ENCODE assay signal across 8 mouse cellular contexts in genomic region chr6:83108762-83109668, GRCm38 (mm10). TPM values are rescaled to one million over a fixed set of nuclear protein-coding genes. Genes with fewer than 3 reads are reported as not detected.
DNase-seq lines count a peak whose midpoint lies in the region; ATAC-seq lines count a peak whose summit lies in the region.

Gene Mrpl53, plus strand, starts transcription at chr6:83109040.

- no peaks in the 10 kb centered on the region for H3K9me3 ChIP-seq in embryonic facial prominence, embryonic 11.5 days (replicated peaks; ENCODE audit: control insufficient read depth, low read length)
- H3K9me3 ChIP-seq in limb, embryonic 11.5 days (ENCODE audit: control insufficient read depth, low read length): no peaks in the 10 kb centered on the region
- no peaks in the 10 kb centered on the region for H3K9me3 ChIP-seq in midbrain, embryonic 12.5 days

- peak; percentile 90 for DNase-seq in adrenal gland, adult 2 months
- peak; percentile 84 for DNase-seq in embryonic facial prominence, embryonic 11.5 days (ENCODE audit: low spot score)
- DNase-seq in heart, adult 11 months: peak; percentile 98
- peak; percentile 79 for DNase-seq in kidney, adult 11 months
- DNase-seq in limb, embryonic 11.5 days (ENCODE audit: low spot score): peak; percentile 84
- DNase-seq in skeletal muscle tissue, adult 2 months (ENCODE audit: low read depth, low spot score): peak; percentile 71
- peak; percentile 83 for DNase-seq in yolk sac, embryonic 10.5 days (ENCODE audit: low spot score)

- peak within 1 kb of the TSS; percentile 89 for H3K4me3 ChIP-seq in embryonic facial prominence, embryonic 11.5 days (ENCODE audit: low read depth, low read length)
- H3K4me3 ChIP-seq in limb, embryonic 11.5 days (ENCODE audit: low read depth, low read length): peak within 1 kb of the TSS; percentile 97
- H3K4me3 ChIP-seq in midbrain, embryonic 12.5 days: peak within 1 kb of the TSS; percentile 87

- H3K9ac ChIP-seq in embryonic facial prominence, embryonic 11.5 days (replicated peaks; ENCODE audit: low read length): peak within 1 kb of the TSS; percentile 96
- peak within 1 kb of the TSS; percentile 91 for H3K9ac ChIP-seq in limb, embryonic 11.5 days (ENCODE audit: low read length)
- H3K9ac ChIP-seq in midbrain, embryonic 12.5 days (replicated peaks): peak within 1 kb of the TSS; percentile 86

- H3K27me3 ChIP-seq in embryonic facial prominence, embryonic 11.5 days (ENCODE audit: control insufficient read depth, insufficient read depth, low read length): no peaks in the 10 kb centered on the region
- no peaks in the 10 kb centered on the region for H3K27me3 ChIP-seq in limb, embryonic 11.5 days (ENCODE audit: control insufficient read depth, insufficient read depth, low read length)
- H3K27me3 ChIP-seq in midbrain, embryonic 12.5 days: no peaks in the 10 kb centered on the region

- H3K4me2 ChIP-seq in embryonic facial prominence, embryonic 11.5 days (ENCODE audit: low read depth, low read length): peak within 1 kb of the TSS; percentile 87
- peak within 1 kb of the TSS; percentile 85 for H3K4me2 ChIP-seq in limb, embryonic 11.5 days (ENCODE audit: low read depth, severe bottlenecking)
- H3K4me2 ChIP-seq in midbrain, embryonic 12.5 days (replicated peaks): peak within 1 kb of the TSS; percentile 87

- H3K36me3 ChIP-seq in embryonic facial prominence, embryonic 11.5 days (replicated peaks; ENCODE audit: control insufficient read depth, insufficient read depth, low read depth, low read length): no peaks in the 10 kb centered on the region
- H3K36me3 ChIP-seq in limb, embryonic 11.5 days (ENCODE audit: control insufficient read depth, insufficient read depth, low read length): peaks cover 2% of the 10 kb centered on the region; the same call in 1 of the 2 replicates
- H3K36me3 ChIP-seq in midbrain, embryonic 12.5 days: 0 out of 2 replicates have a peak, but pooled peaks cover 6% of the 10 kb centered on the region

- under 1% methylated on average over 75 of the region's 76 CpGs for WGBS in embryonic facial prominence, embryonic 11.5 days
- WGBS in limb, embryonic 11.5 days: under 1% methylated on average over 76 of the region's 76 CpGs
- under 1% methylated on average over 76 of the region's 76 CpGs for WGBS in midbrain, embryonic 12.5 days

- H3K27ac ChIP-seq in embryonic facial prominence, embryonic 11.5 days (replicated peaks; ENCODE audit: low read depth, low read length): peak within 1 kb of the TSS; percentile 65
- peak within 1 kb of the TSS; percentile 56 for H3K27ac ChIP-seq in limb, embryonic 11.5 days (replicated peaks; ENCODE audit: low read depth, low read length)
- peak within 1 kb of the TSS; percentile 82 for H3K27ac ChIP-seq in midbrain, embryonic 12.5 days (replicated peaks)

- no peaks in the 10 kb centered on the region; the same call in 1 of the 2 replicates for H3K4me1 ChIP-seq in embryonic facial prominence, embryonic 11.5 days (ENCODE audit: control insufficient read depth, insufficient read depth, low read length)
- H3K4me1 ChIP-seq in limb, embryonic 11.5 days (ENCODE audit: control insufficient read depth, insufficient read depth, low read length): peaks cover 8% of the 10 kb centered on the region; the same call in 1 of the 2 replicates
- H3K4me1 ChIP-seq in midbrain, embryonic 12.5 days: peaks cover 22% of the 10 kb centered on the region

- ATAC-seq in embryonic facial prominence, embryonic 11.5 days (replicated peaks; ENCODE audit: insufficient number of reproducible peaks, low FRiP score, low TSS enrichment, low read depth): peak; percentile 81
- peak; percentile 73 for ATAC-seq in limb, embryonic 11.5 days (ENCODE audit: insufficient number of reproducible peaks, low FRiP score, low TSS enrichment, low read depth)
- peak; percentile 88 for ATAC-seq in midbrain, embryonic 12.5 days (ENCODE audit: low FRiP score, low read depth)

RNA-seq across cellular contexts. Expression of gene Mrpl53, which starts in this region (rescaled TPM):
- 100 to 1,000 TPM in 1 of 2 experiments, 10 to 100 TPM in 1; 95.3 to 112 TPM for total RNA-seq in adrenal gland, adult 2 months (2021)
- 81.0 and 85.8 TPM in 2 replicates for polyA plus RNA-seq in adrenal gland, adult 2 months (2012; rRNA removed)
- 126 and 129 TPM in 2 replicates for polyA plus RNA-seq in embryonic facial prominence, embryonic 11.5 days (2014; fragmentation: Nextera tagmentation; extraction: Ambion mirVana)
- polyA plus RNA-seq in limb, embryonic 11.5 days (2014; fragmentation: Nextera tagmentation; extraction: Ambion mirVana): 140 and 141 TPM in 2 replicates
- 122 and 129 TPM in 2 replicates for polyA plus RNA-seq in midbrain, embryonic 12.5 days (2016; fragmentation: Nextera tagmentation; extraction: Ambion mirVana)

Comparison
In these comparisons a context has a peak if more than half of its experiments do, and no peak if none do; other contexts are left out.
1. Peak in every context shown above with its lines: DNase-seq, ATAC-seq, H3K4me3 ChIP-seq and H3K27ac ChIP-seq.